Mouse (Mus musculus): Measurements from ENCODE around the gene Kcnq4.
A peak's percentile ranks its signal among the peaks of the same experiment; 100 is the strongest.

DNA sequence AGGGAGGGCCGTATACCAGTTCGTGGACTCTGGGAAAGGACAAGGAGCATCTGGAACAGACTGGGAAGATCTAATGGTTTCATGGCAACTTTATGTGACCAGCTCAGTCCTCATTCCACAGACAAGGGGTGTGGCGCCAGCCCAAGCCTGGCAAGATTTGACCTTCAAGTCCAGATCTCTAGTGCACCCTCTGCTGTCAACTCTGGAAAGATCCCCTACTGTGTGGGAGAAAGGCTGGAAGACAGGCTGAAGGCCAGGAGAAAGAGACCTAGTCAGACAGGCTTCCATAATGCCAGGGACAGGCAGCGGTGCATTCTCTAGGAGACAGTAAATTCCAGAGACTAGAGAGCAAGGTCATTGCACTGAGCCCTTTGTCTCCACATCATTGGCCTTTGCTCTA is 79.9 kb downstream of the Kcnq4 start:
- TF ChIP-seq CTCF (IDR thresholded peaks at IDR 0.05; ENCODE audit: extremely low read depth, insufficient read depth, low read length): 0 out of 2 replicates have a peak, but pooled peaks have one; percentile 5
- TF ChIP-seq POLR2A (IDR thresholded peaks at IDR 0.05; ENCODE audit: extremely low read depth, insufficient read depth, low read length): no peak
